Mouse (Mus musculus): ENCODE measurements around the gene Slc6a8. TPM values are rescaled to one million over a fixed set of nuclear protein-coding genes. Genes with fewer than 3 reads are reported as not detected.

Gene Slc6a8
- polyA plus RNA-seq, 1 experiment from 2014 or later, result 2.4 TPM

Other genes starting within 250 kb of the Slc6a8 start
- not detected in 2 replicates for gene Trex2, start 237.8 kb upstream of the Slc6a8 start, polyA plus RNA-seq (2014; fragmentation: Nextera tagmentation; extraction: Ambion mirVana)
- 66.2 and 67.8 TPM in 2 replicates for gene Haus7, start 214.1 kb upstream of the Slc6a8 start, polyA plus RNA-seq (2014; fragmentation: Nextera tagmentation; extraction: Ambion mirVana)
- gene Bgn, start 189.5 kb upstream of the Slc6a8 start, polyA plus RNA-seq (2014; fragmentation: Nextera tagmentation; extraction: Ambion mirVana), result 21.5 and 22.9 TPM in 2 replicates
- gene Atp2b3, start 170.1 kb upstream of the Slc6a8 start, polyA plus RNA-seq (2014; fragmentation: Nextera tagmentation; extraction: Ambion mirVana), result 0.09 and 0.10 TPM in 2 replicates
- 20.6 and 30.7 TPM in 2 replicates for gene Dusp9, start 33.7 kb upstream of the Slc6a8 start, polyA plus RNA-seq (2014; fragmentation: Nextera tagmentation; extraction: Ambion mirVana)
- 2.2 and 2.3 TPM in 2 replicates for gene Pnck, start 13.0 kb upstream of the Slc6a8 start, polyA plus RNA-seq (2014; fragmentation: Nextera tagmentation; extraction: Ambion mirVana)
- gene Bcap31, start 43.0 kb downstream of the Slc6a8 start, polyA plus RNA-seq (2014; fragmentation: Nextera tagmentation; extraction: Ambion mirVana), result 258 and 265 TPM in 2 replicates
- gene Abcd1, start 43.4 kb downstream of the Slc6a8 start, polyA plus RNA-seq (2014; fragmentation: Nextera tagmentation; extraction: Ambion mirVana), result 13.0 and 13.3 TPM in 2 replicates
- 0.36 and 0.49 TPM in 2 replicates for gene Plxnb3, start 83.9 kb downstream of the Slc6a8 start, polyA plus RNA-seq (2014; fragmentation: Nextera tagmentation; extraction: Ambion mirVana)
- 0.81 and 1.3 TPM in 2 replicates for gene Srpk3, start 101.3 kb downstream of the Slc6a8 start, polyA plus RNA-seq (2014; fragmentation: Nextera tagmentation; extraction: Ambion mirVana)
- 196 and 206 TPM in 2 replicates for gene Idh3g, start 113.7 kb downstream of the Slc6a8 start, polyA plus RNA-seq (2014; fragmentation: Nextera tagmentation; extraction: Ambion mirVana)
- gene Ssr4, start 113.9 kb downstream of the Slc6a8 start, polyA plus RNA-seq (2014; fragmentation: Nextera tagmentation; extraction: Ambion mirVana), result 207 and 230 TPM in 2 replicates
- gene Pdzd4, start 151.8 kb downstream of the Slc6a8 start, polyA plus RNA-seq (2014; fragmentation: Nextera tagmentation; extraction: Ambion mirVana), result 0.25 and 0.86 TPM in 2 replicates
- 0.17 and 0.22 TPM in 2 replicates for gene Avpr2, start 219.0 kb downstream of the Slc6a8 start, polyA plus RNA-seq (2014; fragmentation: Nextera tagmentation; extraction: Ambion mirVana)
- gene L1cam, start 223.0 kb downstream of the Slc6a8 start, polyA plus RNA-seq (2014; fragmentation: Nextera tagmentation; extraction: Ambion mirVana), result 0.42 and 0.95 TPM in 2 replicates
- 10.2 and 12.9 TPM in 2 replicates for gene Arhgap4, start 248.7 kb downstream of the Slc6a8 start, polyA plus RNA-seq (2014; fragmentation: Nextera tagmentation; extraction: Ambion mirVana)
- gene Naa10, start 248.8 kb downstream of the Slc6a8 start, polyA plus RNA-seq (2014; fragmentation: Nextera tagmentation; extraction: Ambion mirVana), result 210 TPM in 2 replicates

Measured in liver, embryonic 11.5 days (tissue).